Mouse (Mus musculus) spleen, adult 2 months (tissue): ENCODE measurements around the gene Tph1. TPM values are rescaled to one million over a fixed set of nuclear protein-coding genes. Genes with fewer than 3 reads are reported as not detected.
"Not testable (repeated sequence)": the region's sequence is repeated elsewhere in the genome, so short reads cannot be mapped to it uniquely, and the experiment has no call there.

Experiments
- DNase-seq, 2 experiments: peaks; one replicate each; pipeline versions ENCODE4 v3.0.0 to v3.0.0-alpha.2; 2012 to 2021; ENCODE audit warnings: low spot score in 2 of 2, low read depth in 1 of 2
- H3K27ac ChIP-seq: fragments of 200-500 bp; 2 replicates; pipeline ENCODE4 v1.5.1; 2012; ENCODE audit warnings: low read length, inconsistent platforms; ENCODE audit not compliant: insufficient read depth
- H3K27me3 ChIP-seq: fragments of 200-500 bp; 2 replicates; pipeline ENCODE4 v1.6.1; 2012; ENCODE audit warnings: mild to moderate bottlenecking, moderate library complexity, low read length, inconsistent platforms; ENCODE audit not compliant: control insufficient read depth, insufficient read depth
- H3K36me3 ChIP-seq: fragments of 200-500 bp; 2 replicates; pipeline ENCODE4 v1.6.1; 2012; ENCODE audit warnings: mild to moderate bottlenecking, low read length, inconsistent platforms; ENCODE audit not compliant: control insufficient read depth, insufficient read depth
- H3K4me1 ChIP-seq: fragments of 200-500 bp; 2 replicates; pipeline ENCODE4 v1.6.1; 2011; ENCODE audit warnings: inconsistent platforms; ENCODE audit not compliant: control insufficient read depth, insufficient read depth, insufficient read length
- H3K4me3 ChIP-seq: fragments of 200-500 bp; 2 replicates; pipeline ENCODE4 v1.5.1; 2011; ENCODE audit warnings: mild to moderate bottlenecking, inconsistent platforms; ENCODE audit not compliant: insufficient read depth, insufficient read length; ENCODE audit errors: extremely low read depth
- CTCF ChIP-seq: fragments of 200-500 bp; IDR thresholded peaks from 2 replicates; pipeline ENCODE4 v1.5.1; 2011; ENCODE audit warnings: mild to moderate bottlenecking, inconsistent platforms; ENCODE audit not compliant: insufficient read depth, insufficient read length, insufficient replicate concordance; ENCODE audit errors: extremely low read depth
- POLR2A ChIP-seq: fragments of 200-500 bp; IDR thresholded peaks from 2 replicates; pipeline ENCODE4 v1.6.1; 2011; ENCODE audit warnings: low read depth, low read length, inconsistent platforms
- WGBS: fragments of 180-500 bp; shearing (Covaris S2); methylation state at CpG from one replicate; pipeline ENCODE4 v1.1.7; 2018; 5-methylcytosine and 5-hydroxymethylcytosine counted together
- polyA plus RNA-seq: library from polyadenylated mRNA; depleted of rRNA; stranded (reverse); fragments of >200 nt; gene quantifications from 2 replicates; pipeline ENCODE4 v1.2.3, GENCODE M21; 2012

The Tph1 gene
- polyA plus RNA-seq, 1 experiment: not detected

GRCm38 (mm10) chr7:46652279-46652678 lies 20.1 kb downstream of the Tph1 start:
- no peak overlapping the region for H3K4me3 ChIP-seq

GRCm38 (mm10) chr7:46650231-46650630 lies 22.1 kb downstream of the Tph1 start:
- 48% methylated on average over 5 of the region's 5 CpGs for WGBS
- H3K4me1 ChIP-seq, H3K36me3 ChIP-seq, H3K27ac ChIP-seq, H3K4me3 ChIP-seq, DNase-seq, H3K27me3 ChIP-seq: not testable (repeated sequence)

More at GRCm38 (mm10) chr7:46652279-46652678, 20.1 kb downstream of the Tph1 start:
- Histone ChIP-seq H3K27me3 (no peaks in the 10 kb centered on the region), H3K27ac (no peak overlapping the region), H3K4me1 (no peaks in the 10 kb centered on the region), H3K36me3 (no peaks in the 10 kb centered on the region)
- TF ChIP-seq CTCF (no peak), POLR2A (no peak)
- no peak for DNase-seq
- WGBS: 60% methylated on average over 2 of the region's 2 CpGs

GRCm38 (mm10) chr7:46648431-46649140 lies 23.8 kb downstream of the Tph1 start:
- TF ChIP-seq POLR2A: no peak
- TF ChIP-seq CTCF: no peak
- Histone ChIP-seq H3K27me3 (no peaks in the 10 kb centered on the region), H3K27ac (no peak overlapping the region), H3K4me3 (no peak overlapping the region), H3K4me1 (no peaks in the 10 kb centered on the region), H3K36me3 (no peaks in the 10 kb centered on the region)
- DNase-seq: no peak
- WGBS: 72% methylated on average over 4 of the region's 4 CpGs

GRCm38 (mm10) chr7:46643172-46643571 lies 29.2 kb downstream of the Tph1 start:
- DNase-seq: no peak
- Histone ChIP-seq H3K4me1 (peaks cover 3% of the 10 kb centered on the region; the same call in 1 of the 2 replicates), H3K36me3 (no peaks in the 10 kb centered on the region), H3K27ac (no peak overlapping the region), H3K4me3 (no peak overlapping the region), H3K27me3 (no peaks in the 10 kb centered on the region)
- 73% methylated on average over 1 of the region's 1 CpGs for WGBS
- TF ChIP-seq POLR2A (no peak), CTCF (no peak)

- WGBS: 12% methylated on average over 17 of the region's 17 CpGs
- Histone ChIP-seq H3K4me3 (peak overlapping the region; percentile 80), H3K27ac (no peak overlapping the region), H3K36me3 (no peaks in the 10 kb centered on the region), H3K27me3 (no peaks in the 10 kb centered on the region), H3K4me1 (peaks cover 3% of the 10 kb centered on the region; the same call in 1 of the 2 replicates)
- no peak for TF ChIP-seq CTCF
- TF ChIP-seq POLR2A: no peak
- no peak for DNase-seq
Observed at GRCm38 (mm10) chr7:46640062-46640461, 32.3 kb downstream of the Tph1 start.

- Histone ChIP-seq H3K27ac (no peak within 1 kb of the TSS; the same call in 1 of the 2 replicates), H3K27me3 (no peaks in the 10 kb centered on the region), H3K4me3 (peak within 1 kb of the TSS; percentile 80), H3K4me1 (peaks cover 3% of the 10 kb centered on the region; the same call in 1 of the 2 replicates), H3K36me3 (no peaks in the 10 kb centered on the region)
- 0% methylated on average over 30 of the region's 30 CpGs for WGBS
- TF ChIP-seq POLR2A: peak; percentile 82
- TF ChIP-seq CTCF: no peak
- peak; percentile 54 to 86 for DNase-seq
Observed at GRCm38 (mm10) chr7:46639692-46640031, 32.7 kb downstream of the Tph1 start, which contains the start of gene Sergef. TSS of gene Sergef (minus strand) at chr7:46639807.

GRCm38 (mm10) chr7:46638889-46639691 lies 33.2 kb downstream of the Tph1 start:
- Histone ChIP-seq H3K27ac (no peak overlapping the region; the same call in 1 of the 2 replicates), H3K27me3 (no peaks in the 10 kb centered on the region), H3K36me3 (no peaks in the 10 kb centered on the region), H3K4me1 (peaks cover 3% of the 10 kb centered on the region; the same call in 1 of the 2 replicates), H3K4me3 (peak overlapping the region; percentile 80)
- no peak for TF ChIP-seq POLR2A
- no peak for TF ChIP-seq CTCF
- DNase-seq: peak in 1 of 2 experiments; percentile 5
- WGBS: 24% methylated on average over 32 of the region's 32 CpGs
